Mouse (Mus musculus) embryonic fibroblast, embryonic 13.5 days (primary cell): ENCODE measurements at regions not wholly inside any gene's neighbourhood (a gene's known extent, or its start where the extent isn't known, plus 50 kb on each side); places are given as distances from the start of the nearest gene placed in this dataset.

Experiments used
- CTCF ChIP-seq: IDR thresholded peaks from 2 replicates; pipeline ENCODE4 v1.5.1; 2011; ENCODE audit warnings: mild to moderate bottlenecking, control low read depth, low read length, moderate library complexity, borderline replicate concordance; ENCODE audit not compliant: insufficient read depth
- POLR2A ChIP-seq: IDR thresholded peaks from 2 replicates; pipeline ENCODE4 v1.6.1; 2011; ENCODE audit warnings: low read depth, mild to moderate bottlenecking, control low read depth, low read length, moderate library complexity

GRCm38 (mm10) chr9:51653376-51654292, 111.5 kb upstream of the Arhgap20 start:
- no peak for TF ChIP-seq CTCF
- TF ChIP-seq POLR2A = no peak
